Mouse (Mus musculus) regulatory T cell (primary cell): ENCODE results near the gene Htr2b.

Source experiments
- in situ Hi-C: fragments of 300-600 bp; cut with MboI, MseI; formaldehyde crosslinking; loops from one replicate; pipeline ENCODE4 v1.15.1; 2025; ENCODE audit warnings: high pct_unique_total_duplicates

Htr2b gene

GRCm38 (mm10) chr1:86094413-86094812, 17.4 kb downstream of the Htr2b start:
- in situ Hi-C loops = no loop called here

- in situ Hi-C loops = no loop called here
Observed at GRCm38 (mm10) chr1:86076565-86076964, 35.2 kb downstream of the Htr2b start.

- in situ Hi-C loops = no loop called here
Observed at GRCm38 (mm10) chr1:86064271-86064991, 47.3 kb downstream of the Htr2b start, which contains the start of gene Psmd1. Psmd1 (plus strand) TSS chr1:86064387.

GRCm38 (mm10) chr1:86062523-86062922, 49.2 kb downstream of the Htr2b start:
- in situ Hi-C loops = no loop called here

- in situ Hi-C loops = no loop called here
Observed at GRCm38 (mm10) chr1:86058856-86059769, 52.7 kb downstream of the Htr2b start.

- in situ Hi-C loops = no loop called here
Observed at GRCm38 (mm10) chr1:86056284-86056683, 55.5 kb downstream of the Htr2b start.

- in situ Hi-C loops = no loop called here
Observed at GRCm38 (mm10) chr1:86054943-86055342, 56.8 kb downstream of the Htr2b start.

GRCm38 (mm10) chr1:86053198-86053921, 58.4 kb downstream of the Htr2b start:
- in situ Hi-C loops = no loop called here
